Mouse (Mus musculus) megakaryocyte, embryonic 14.5 days (primary cell): ENCODE results near the gene Agfg2.

Experiments used
- FLI1 ChIP-seq: IDR thresholded peaks from 2 replicates; pipeline ENCODE4 v1.6.1; 2012; ENCODE audit warnings: low read length, inconsistent platforms, mixed read lengths
- GATA1 ChIP-seq: IDR thresholded peaks from 3 replicates; pipeline ENCODE4 v1.6.1; 2012; ENCODE audit warnings: mixed read lengths, low read length, inconsistent platforms, borderline replicate concordance

DNA sequence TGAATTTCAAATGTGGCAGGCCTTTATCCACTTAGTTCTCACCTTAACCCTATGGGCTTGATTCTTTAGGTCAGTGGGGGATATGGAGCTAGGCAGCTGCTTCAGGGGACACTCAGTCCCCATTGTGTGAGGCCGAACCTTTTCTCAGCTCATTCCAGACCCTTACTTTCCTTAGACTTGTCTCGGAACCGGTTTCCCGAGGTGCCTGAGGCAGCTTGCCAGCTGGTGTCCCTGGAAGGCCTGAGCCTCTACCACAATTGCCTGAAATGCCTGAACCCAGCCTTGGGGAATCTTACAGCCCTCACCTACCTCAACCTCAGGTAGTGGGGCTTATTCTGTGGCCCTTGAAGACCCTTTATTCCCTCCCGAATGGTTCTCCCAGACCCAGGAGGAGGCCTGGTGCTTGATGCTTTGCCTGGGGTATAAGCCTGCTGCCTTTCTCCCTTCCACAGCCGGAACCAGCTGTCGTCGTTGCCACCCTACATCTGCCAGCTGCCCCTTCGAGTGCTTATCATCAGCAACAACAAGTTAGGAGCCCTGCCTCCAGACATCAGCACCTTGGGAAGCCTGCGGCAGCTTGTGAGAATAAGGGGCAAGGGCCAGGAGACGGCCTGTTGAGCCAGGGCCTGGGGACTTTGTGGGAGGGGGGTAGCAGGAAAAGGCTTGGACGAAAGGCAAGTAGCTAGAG lies 51.0 kb downstream of the Agfg2 start:
- TF ChIP-seq GATA1 (no peak), FLI1 (no peak)
